ENCODE assay signal across 26 mouse cellular contexts in the genomic region with DNA sequence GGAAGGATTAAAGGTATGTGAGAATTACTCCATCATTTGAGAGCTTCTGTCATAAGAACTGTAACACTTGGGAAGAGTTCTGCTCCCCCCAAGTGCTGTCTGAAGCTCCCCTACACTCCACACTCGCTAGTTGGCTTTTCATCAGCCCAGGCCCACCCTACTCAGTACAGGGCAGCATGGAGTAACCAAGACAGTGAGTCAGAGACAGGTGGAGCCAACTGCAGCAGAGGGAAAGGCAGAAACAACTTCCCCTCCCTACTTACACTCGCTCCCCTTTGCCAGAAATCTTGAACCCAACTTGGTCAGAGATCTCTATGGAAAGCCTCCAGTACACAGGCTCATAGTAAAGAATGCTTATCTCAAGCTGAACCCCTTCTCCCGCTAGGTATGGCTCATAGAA.
"Had no signal": no experiment of that assay in that cellular context is flagged by ENCODE, and none has a peak within 500 bp of the region (broad histone marks: within the 10 kb centered on the region; RNA-seq: fewer than 3 reads in every experiment).

No protein-coding gene starts in this region.

- ATAC-seq: forebrain, embryonic 13.5 days; forebrain, embryonic 14.5 days; forebrain, embryonic 16.5 days; forebrain, postnatal 0 days had no signal

- DNase-seq: cerebellum, adult 9-11 months; cerebellum, postnatal 10 days; cerebellum, postnatal 14 days; cerebellum, postnatal 25 days; cerebellum, postnatal 36 days; embryo, embryonic 11 days; forebrain, postnatal 0 days; gastrocnemius, adult 2 months; gastrocnemius, postnatal 10 days; gastrocnemius, postnatal 14 days; gastrocnemius, postnatal 25 days; gastrocnemius, postnatal 36 days; heart, adult 11 months; heart, adult 18-20 months; heart, adult 2 months had no signal

- H3K4me1 ChIP-seq: embryonic facial prominence, embryonic 10.5 days; embryonic facial prominence, embryonic 12.5 days; embryonic facial prominence, embryonic 13.5 days; embryonic facial prominence, embryonic 15.5 days; forebrain, embryonic 12.5 days; forebrain, embryonic 13.5 days; heart, embryonic 10.5 days had no signal

- H3K27ac ChIP-seq: embryonic facial prominence, embryonic 10.5 days; embryonic facial prominence, embryonic 12.5 days; embryonic facial prominence, embryonic 13.5 days; embryonic facial prominence, embryonic 15.5 days; forebrain, embryonic 12.5 days; forebrain, embryonic 13.5 days; gastrocnemius, adult 2 months; heart, adult 2 months; heart, embryonic 10.5 days had no signal

- H3K4me3 ChIP-seq: embryonic facial prominence, embryonic 10.5 days; embryonic facial prominence, embryonic 12.5 days; embryonic facial prominence, embryonic 13.5 days; embryonic facial prominence, embryonic 15.5 days; erythroblast, embryonic 14.5 days; forebrain, embryonic 12.5 days; forebrain, embryonic 13.5 days; gastrocnemius, adult 2 months; heart, adult 2 months; heart, embryonic 10.5 days had no signal

- H3K36me3 ChIP-seq: embryonic facial prominence, embryonic 10.5 days; embryonic facial prominence, embryonic 12.5 days; embryonic facial prominence, embryonic 13.5 days; embryonic facial prominence, embryonic 15.5 days; forebrain, embryonic 12.5 days; heart, embryonic 10.5 days had no signal

- H3K4me2 ChIP-seq: embryonic facial prominence, embryonic 12.5 days; embryonic facial prominence, embryonic 13.5 days; embryonic facial prominence, embryonic 15.5 days; forebrain, embryonic 12.5 days; forebrain, embryonic 13.5 days; heart, embryonic 11.5 days had no signal

- H3K9ac ChIP-seq: embryonic facial prominence, embryonic 12.5 days; embryonic facial prominence, embryonic 13.5 days; embryonic facial prominence, embryonic 15.5 days; forebrain, embryonic 12.5 days; forebrain, embryonic 13.5 days; forebrain, postnatal 0 days had no signal

- H3K27me3 ChIP-seq: embryonic facial prominence, embryonic 12.5 days; embryonic facial prominence, embryonic 13.5 days; embryonic facial prominence, embryonic 15.5 days; forebrain, embryonic 12.5 days; forebrain, embryonic 13.5 days had no signal

- H3K9me3 ChIP-seq: embryonic facial prominence, embryonic 10.5 days; embryonic facial prominence, embryonic 12.5 days; embryonic facial prominence, embryonic 13.5 days; embryonic facial prominence, embryonic 15.5 days; forebrain, embryonic 12.5 days; forebrain, embryonic 13.5 days; heart, embryonic 10.5 days had no signal
